Mouse (Mus musculus): ENCODE results near the gene Anp32e. TPM values are rescaled to one million over a fixed set of nuclear protein-coding genes. Genes with fewer than 3 reads are reported as not detected.
A peak's percentile ranks its signal among the peaks of the same experiment; 100 is the strongest.
"Not testable (repeated sequence)": the region's sequence is repeated elsewhere in the genome, so short reads cannot be mapped to it uniquely, and the experiment has no call there.

Gene Anp32e
- polyA plus RNA-seq, 1 experiment from 2014 or later, result 110 TPM

- no peak overlapping the region for H3K4me2 ChIP-seq (ENCODE audit: low read length)
- no peak overlapping the region for H3K4me3 ChIP-seq (ENCODE audit: low read length)
- no peak overlapping the region for H3K9ac ChIP-seq (ENCODE audit: low read depth, low read length)
- H3K27ac ChIP-seq (ENCODE audit: low read depth, low read length), result no peak overlapping the region
- H3K9me3 ChIP-seq (ENCODE audit: control insufficient read depth, low read length), result no peaks in the 10 kb centered on the region
- H3K27me3 ChIP-seq (replicated peaks; ENCODE audit: control insufficient read depth, insufficient read depth, low read length), result no peaks in the 10 kb centered on the region
- WGBS, result 63% methylated on average over 3 of the region's 3 CpGs
- no peak for ATAC-seq
- H3K36me3 ChIP-seq (ENCODE audit: control insufficient read depth, insufficient read depth, low read length), result no peaks in the 10 kb centered on the region
- H3K4me1 ChIP-seq (ENCODE audit: control insufficient read depth, insufficient read depth, low read depth, low read length), result no peaks in the 10 kb centered on the region
Observed at GRCm38 (mm10) chr3:95977079-95977478, 48.0 kb downstream of the Anp32e start.

- not testable (repeated sequence) for H3K4me2 ChIP-seq (ENCODE audit: low read length); H3K27ac ChIP-seq (ENCODE audit: low read depth, low read length); H3K9me3 ChIP-seq (ENCODE audit: control insufficient read depth, low read length); ATAC-seq; H3K4me3 ChIP-seq (ENCODE audit: low read length); H3K27me3 ChIP-seq (replicated peaks; ENCODE audit: control insufficient read depth, insufficient read depth, low read length); H3K9ac ChIP-seq (ENCODE audit: low read depth, low read length); H3K4me1 ChIP-seq (ENCODE audit: control insufficient read depth, insufficient read depth, low read depth, low read length); H3K36me3 ChIP-seq (ENCODE audit: control insufficient read depth, insufficient read depth, low read length)
- 90% methylated on average over 6 of the region's 7 CpGs for WGBS
Observed at GRCm38 (mm10) chr3:95977587-95977986, 48.5 kb downstream of the Anp32e start.

GRCm38 (mm10) chr3:95978265-95978664, 49.2 kb downstream of the Anp32e start:
- no peaks in the 10 kb centered on the region for H3K4me1 ChIP-seq (ENCODE audit: control insufficient read depth, insufficient read depth, low read depth, low read length)
- no peaks in the 10 kb centered on the region for H3K36me3 ChIP-seq (ENCODE audit: control insufficient read depth, insufficient read depth, low read length)
- H3K27ac ChIP-seq (ENCODE audit: low read depth, low read length), result no peak overlapping the region
- no peak overlapping the region for H3K4me2 ChIP-seq (ENCODE audit: low read length)
- no peaks in the 10 kb centered on the region for H3K9me3 ChIP-seq (ENCODE audit: control insufficient read depth, low read length)
- no peak for ATAC-seq
- H3K9ac ChIP-seq (ENCODE audit: low read depth, low read length), result no peak overlapping the region
- WGBS, result 61% methylated on average over 9 of the region's 9 CpGs
- H3K4me3 ChIP-seq (ENCODE audit: low read length), result no peak overlapping the region
- no peaks in the 10 kb centered on the region for H3K27me3 ChIP-seq (replicated peaks; ENCODE audit: control insufficient read depth, insufficient read depth, low read length)

GRCm38 (mm10) chr3:95980276-95980970, 51.4 kb downstream of the Anp32e start:
- Histone ChIP-seq H3K4me2 (ENCODE audit: low read length) (no peak overlapping the region), H3K4me1 (ENCODE audit: control insufficient read depth, insufficient read depth, low read depth, low read length) (peaks cover 8% of the 10 kb centered on the region), H3K27me3 (replicated peaks; ENCODE audit: control insufficient read depth, insufficient read depth, low read length) (no peaks in the 10 kb centered on the region), H3K27ac (ENCODE audit: low read depth, low read length) (no peak overlapping the region), H3K4me3 (ENCODE audit: low read length) (no peak overlapping the region), H3K36me3 (ENCODE audit: control insufficient read depth, insufficient read depth, low read length) (no peaks in the 10 kb centered on the region), H3K9ac (ENCODE audit: low read depth, low read length) (no peak overlapping the region), H3K9me3 (ENCODE audit: control insufficient read depth, low read length) (no peaks in the 10 kb centered on the region)
- ATAC-seq, result no peak
- WGBS, result 84% methylated on average over 12 of the region's 12 CpGs

- Histone ChIP-seq H3K4me3 (ENCODE audit: low read length) (no peak overlapping the region), H3K36me3 (ENCODE audit: control insufficient read depth, insufficient read depth, low read length) (no peaks in the 10 kb centered on the region), H3K4me1 (ENCODE audit: control insufficient read depth, insufficient read depth, low read depth, low read length) (peaks cover 21% of the 10 kb centered on the region), H3K27ac (ENCODE audit: low read depth, low read length) (no peak overlapping the region), H3K9ac (ENCODE audit: low read depth, low read length) (no peak overlapping the region), H3K27me3 (replicated peaks; ENCODE audit: control insufficient read depth, insufficient read depth, low read length) (no peaks in the 10 kb centered on the region), H3K9me3 (ENCODE audit: control insufficient read depth, low read length) (no peaks in the 10 kb centered on the region), H3K4me2 (ENCODE audit: low read length) (no peak overlapping the region)
- WGBS, result 95% methylated on average over 4 of the region's 4 CpGs
- no peak for ATAC-seq
Observed at GRCm38 (mm10) chr3:95982129-95982528, 53.1 kb downstream of the Anp32e start.

GRCm38 (mm10) chr3:95985209-95986000, 56.4 kb downstream of the Anp32e start:
- peak overlapping the region; percentile 50 for H3K4me2 ChIP-seq (ENCODE audit: low read length)
- no peaks in the 10 kb centered on the region for H3K9me3 ChIP-seq (ENCODE audit: control insufficient read depth, low read length)
- peak; percentile 94 for ATAC-seq
- WGBS, result 2% methylated on average over 12 of the region's 12 CpGs
- H3K4me1 ChIP-seq (ENCODE audit: control insufficient read depth, insufficient read depth, low read depth, low read length), result peaks cover 21% of the 10 kb centered on the region
- no peaks in the 10 kb centered on the region for H3K27me3 ChIP-seq (replicated peaks; ENCODE audit: control insufficient read depth, insufficient read depth, low read length)
- peak overlapping the region; percentile 14 for H3K4me3 ChIP-seq (ENCODE audit: low read length)
- H3K27ac ChIP-seq (ENCODE audit: low read depth, low read length), result peak overlapping the region; percentile 85
- peak overlapping the region; percentile 50 for H3K9ac ChIP-seq (ENCODE audit: low read depth, low read length)
- peaks cover 22% of the 10 kb centered on the region for H3K36me3 ChIP-seq (ENCODE audit: control insufficient read depth, insufficient read depth, low read length)

- peaks cover 28% of the 10 kb centered on the region for H3K36me3 ChIP-seq (ENCODE audit: control insufficient read depth, insufficient read depth, low read length)
- H3K9me3 ChIP-seq (ENCODE audit: control insufficient read depth, low read length), result no peaks in the 10 kb centered on the region
- no peaks in the 10 kb centered on the region for H3K27me3 ChIP-seq (replicated peaks; ENCODE audit: control insufficient read depth, insufficient read depth, low read length)
- H3K4me3 ChIP-seq (ENCODE audit: low read length), result peak overlapping the region; percentile 14
- peaks cover 21% of the 10 kb centered on the region for H3K4me1 ChIP-seq (ENCODE audit: control insufficient read depth, insufficient read depth, low read depth, low read length)
- ATAC-seq, result peak; percentile 16; the same call in 1 of the 2 replicates
- H3K4me2 ChIP-seq (ENCODE audit: low read length), result peak overlapping the region; percentile 50
- peak overlapping the region; percentile 85 for H3K27ac ChIP-seq (ENCODE audit: low read depth, low read length)
- WGBS, result 1% methylated on average over 21 of the region's 21 CpGs
- H3K9ac ChIP-seq (ENCODE audit: low read depth, low read length), result peak overlapping the region; percentile 50
Observed at GRCm38 (mm10) chr3:95986001-95986622, 57.1 kb downstream of the Anp32e start.

GRCm38 (mm10) chr3:95986984-95987383, 57.9 kb downstream of the Anp32e start:
- Histone ChIP-seq H3K4me3 (ENCODE audit: low read length) (no peak overlapping the region), H3K4me2 (ENCODE audit: low read length) (no peak overlapping the region), H3K27me3 (replicated peaks; ENCODE audit: control insufficient read depth, insufficient read depth, low read length) (no peaks in the 10 kb centered on the region), H3K4me1 (ENCODE audit: control insufficient read depth, insufficient read depth, low read depth, low read length) (peaks cover 21% of the 10 kb centered on the region), H3K36me3 (ENCODE audit: control insufficient read depth, insufficient read depth, low read length) (peaks cover 36% of the 10 kb centered on the region), H3K27ac (ENCODE audit: low read depth, low read length) (no peak overlapping the region), H3K9ac (ENCODE audit: low read depth, low read length) (no peak overlapping the region), H3K9me3 (ENCODE audit: control insufficient read depth, low read length) (no peaks in the 10 kb centered on the region)
- WGBS, result 65% methylated on average over 4 of the region's 4 CpGs
- no peak for ATAC-seq

Measured in hindbrain, embryonic 16.5 days (tissue).